Mouse (Mus musculus) frontal cortex, adult 2 months (tissue): ENCODE results near the gene Slc25a39. TPM values are rescaled to one million over a fixed set of nuclear protein-coding genes. Genes with fewer than 3 reads are reported as not detected.

Experiments used
- DNase-seq, 2 experiments: peaks; one replicate each; pipeline ENCODE4 v3.0.0; 2022; ENCODE audit warnings: low spot score in 1 of 2; ENCODE audit errors: extremely low spot score in 1 of 2
- polyA plus RNA-seq: library from polyadenylated mRNA; depleted of rRNA; stranded (reverse); fragments of >200 nt; gene quantifications from 2 replicates; pipeline ENCODE4 v1.2.3, GENCODE M21; 2012; rRNA removed

Gene Slc25a39
- polyA plus RNA-seq: 82.9 and 90.8 TPM in 2 replicates

GRCm38 (mm10) chr11:102407834-102408215 lies at the start of gene Slc25a39:
Slc25a39 (minus strand) TSS chr11:102407946.
- DNase-seq: no peak

- DNase-seq: peak in 1 of 2 experiments; percentile 53
These were observed 48.1 kb upstream of the Slc25a39 start for GRCm38 (mm10) chr11:102455740-102456396.

- DNase-seq: no peak
These were observed 45.4 kb upstream of the Slc25a39 start for GRCm38 (mm10) chr11:102453131-102453530.

GRCm38 (mm10) chr11:102449043-102450008 lies 41.6 kb upstream of the Slc25a39 start:
- DNase-seq: no peak

GRCm38 (mm10) chr11:102448327-102448726 lies 40.6 kb upstream of the Slc25a39 start:
- peak in 1 of 2 experiments; percentile 78 for DNase-seq

- DNase-seq: peak in 1 of 2 experiments; percentile 86
These were observed 39.8 kb upstream of the Slc25a39 start, which contains the start of gene Fam171a2 for GRCm38 (mm10) chr11:102447497-102447896. Fam171a2 (minus strand) TSS chr11:102447682.

GRCm38 (mm10) chr11:102446581-102447461 lies 39.1 kb upstream of the Slc25a39 start:
- DNase-seq: no peak

- DNase-seq: no peak
These were observed 38.2 kb upstream of the Slc25a39 start for GRCm38 (mm10) chr11:102445891-102446361.

GRCm38 (mm10) chr11:102445264-102445890 lies 37.6 kb upstream of the Slc25a39 start:
- DNase-seq: no peak

GRCm38 (mm10) chr11:102444781-102445180 lies 37.0 kb upstream of the Slc25a39 start:
- no peak for DNase-seq

GRCm38 (mm10) chr11:102444321-102444720 lies 36.6 kb upstream of the Slc25a39 start:
- DNase-seq: no peak

- no peak for DNase-seq
These were observed 36.0 kb upstream of the Slc25a39 start for GRCm38 (mm10) chr11:102443740-102444139.

- no peak for DNase-seq
These were observed 34.3 kb upstream of the Slc25a39 start for GRCm38 (mm10) chr11:102442089-102442488.

GRCm38 (mm10) chr11:102441434-102441833 lies 33.7 kb upstream of the Slc25a39 start:
- no peak for DNase-seq

- DNase-seq: no peak
These were observed 32.5 kb upstream of the Slc25a39 start for GRCm38 (mm10) chr11:102440255-102440654.

- DNase-seq: no peak
These were observed 31.6 kb upstream of the Slc25a39 start for GRCm38 (mm10) chr11:102439093-102440082.

GRCm38 (mm10) chr11:102438212-102439092 lies 30.7 kb upstream of the Slc25a39 start:
- peak in 1 of 2 experiments; percentile 85 for DNase-seq
